Mouse (Mus musculus) adrenal gland, adult (tissue): ENCODE results near the gene Tatdn2.
"Not testable (repeated sequence)": the region's sequence is repeated elsewhere in the genome, so short reads cannot be mapped to it uniquely, and the experiment has no call there.

Experiments used
- DNase-seq, 2 experiments: peaks; one replicate each; pipeline ENCODE4 v3.0.0; 2022 to 2023; ENCODE audit warnings: low spot score in 1 of 2; ENCODE audit not compliant: inconsistent age in 2 of 2

Tatdn2 gene

DNA sequence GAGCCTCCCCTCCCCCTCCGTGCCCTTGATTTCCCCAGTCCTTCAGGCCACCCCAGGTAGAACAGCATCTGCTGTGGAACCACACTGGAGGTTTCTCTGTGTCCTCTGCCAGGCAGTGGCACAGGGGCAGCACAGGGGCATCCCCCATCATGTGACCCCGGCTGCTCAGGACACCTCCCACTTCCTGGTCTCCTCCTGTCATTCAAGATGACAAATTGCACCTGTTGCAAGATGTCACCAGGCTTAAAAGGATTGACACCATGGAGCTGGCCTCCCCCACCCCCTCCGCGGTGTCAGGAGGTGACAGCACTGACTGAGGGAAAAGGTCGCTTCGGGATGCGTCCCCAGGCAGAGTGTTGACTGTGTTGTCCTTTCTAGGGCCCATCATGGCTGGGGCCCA, 27.0 kb upstream of the Tatdn2 start:
- no peak for DNase-seq

DNA sequence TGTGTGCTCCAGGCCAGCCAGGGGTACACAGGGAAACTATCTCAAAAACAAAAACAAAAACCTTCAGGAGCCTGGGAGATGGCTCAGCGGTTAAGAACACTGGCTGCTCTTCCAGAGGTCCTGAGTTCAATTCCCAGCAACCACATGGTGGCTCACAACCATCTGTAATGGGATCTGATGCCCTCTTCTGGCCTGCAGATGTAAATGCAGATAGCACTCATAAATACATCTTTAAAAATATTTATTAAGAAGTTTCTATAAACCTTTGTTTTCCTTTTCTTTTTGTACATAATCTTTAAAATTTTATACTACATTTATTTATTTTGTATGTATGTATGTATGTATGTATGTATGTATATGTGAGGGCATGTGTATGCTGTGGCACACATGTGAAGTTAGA, 24.8 kb upstream of the Tatdn2 start:
- DNase-seq = not testable (repeated sequence)

DNA sequence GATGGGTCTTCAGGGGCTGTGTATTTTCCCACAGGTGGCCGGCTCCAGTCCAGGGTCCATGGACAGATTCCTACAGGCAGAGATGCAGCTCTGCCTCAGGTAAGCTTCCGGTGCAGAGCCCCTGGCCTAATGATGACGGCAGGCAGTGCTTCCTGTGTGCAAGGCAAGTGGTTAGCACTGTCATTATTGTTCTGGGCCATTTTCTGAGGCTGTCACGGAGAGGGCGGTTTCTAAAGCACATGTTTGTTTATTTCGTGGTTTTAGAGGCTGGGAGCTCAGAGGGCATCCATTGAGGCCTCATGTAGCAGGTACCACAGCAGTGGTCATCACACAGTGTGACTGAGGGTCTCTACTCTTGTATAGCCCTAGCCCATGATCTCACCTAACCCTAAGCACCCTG, 23.9 kb upstream of the Tatdn2 start:
- no peak for DNase-seq

DNA sequence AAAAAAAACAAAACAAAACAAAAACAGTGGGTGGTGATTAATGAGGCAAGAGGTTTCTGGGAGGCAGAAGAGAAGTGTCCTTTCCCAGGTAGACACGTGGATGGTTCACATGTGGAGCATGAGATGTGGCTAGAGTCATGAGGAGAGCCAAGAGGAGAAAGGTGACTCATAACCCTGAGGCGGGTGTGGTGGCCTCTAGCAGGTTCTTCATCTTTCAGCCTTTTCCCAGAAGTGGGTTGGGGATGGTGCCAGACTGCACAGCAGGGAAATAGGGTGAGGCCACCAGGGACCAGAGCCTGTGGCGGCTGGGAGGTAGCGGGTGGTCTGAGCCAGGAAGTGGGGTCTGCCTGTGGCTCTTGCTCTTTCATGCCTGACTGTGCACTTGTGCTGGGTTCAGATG, 21.6 kb upstream of the Tatdn2 start:
- peak in 1 of 2 experiments; percentile 63 for DNase-seq

DNA sequence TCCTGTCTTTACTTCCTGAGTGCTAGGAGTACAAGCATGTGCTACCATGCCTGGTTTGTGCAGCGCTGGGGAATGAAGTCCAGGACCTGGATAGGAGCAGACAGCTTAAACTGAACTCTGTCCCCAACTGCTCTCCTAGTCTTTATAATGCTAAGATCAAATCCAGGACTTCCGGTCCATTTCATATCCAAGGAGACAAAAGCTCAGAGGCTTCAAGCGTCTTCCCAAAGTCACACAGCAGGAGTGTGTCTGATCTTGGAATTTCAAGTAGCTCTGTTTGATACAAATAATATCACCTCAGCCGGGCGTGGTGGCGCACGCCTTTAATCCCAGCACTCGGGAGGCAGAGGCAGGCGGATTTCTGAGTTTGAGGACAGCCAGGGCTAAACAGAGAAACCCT, 20.9 kb upstream of the Tatdn2 start:
- no peak for DNase-seq

DNA sequence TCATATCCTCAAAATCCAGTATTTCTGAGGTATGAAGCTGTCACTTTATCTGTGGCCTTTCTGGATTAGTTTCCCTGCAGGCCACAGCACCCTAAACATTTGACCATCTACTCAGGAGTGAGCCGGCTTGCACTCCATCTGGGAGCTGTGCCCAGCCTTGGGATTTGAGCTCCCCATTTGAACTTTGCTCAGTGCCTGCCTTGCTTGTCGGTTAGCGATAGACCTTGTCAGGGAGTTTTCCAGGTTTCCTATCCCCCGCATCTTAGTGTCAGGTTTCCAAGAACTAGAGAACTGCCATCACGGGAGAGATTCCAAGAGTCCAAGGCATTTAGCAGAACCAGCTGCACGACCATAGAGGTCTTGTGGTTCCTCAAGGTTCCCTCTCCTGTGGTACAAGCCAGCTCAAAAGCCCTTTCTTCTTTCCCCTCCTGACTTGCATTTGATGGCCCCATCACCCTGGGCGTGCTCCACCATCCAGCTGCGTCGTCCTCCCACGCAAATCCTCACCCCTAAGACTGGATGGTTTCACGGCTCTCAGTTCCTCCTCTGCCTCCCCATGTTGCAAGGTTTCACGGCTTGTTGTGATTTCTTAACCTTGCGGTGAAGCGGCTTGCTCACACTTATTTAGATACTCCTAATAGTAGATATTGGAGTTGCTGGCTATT, 19.6 kb upstream of the Tatdn2 start:
- peak in 1 of 2 experiments; percentile 60 for DNase-seq

DNA sequence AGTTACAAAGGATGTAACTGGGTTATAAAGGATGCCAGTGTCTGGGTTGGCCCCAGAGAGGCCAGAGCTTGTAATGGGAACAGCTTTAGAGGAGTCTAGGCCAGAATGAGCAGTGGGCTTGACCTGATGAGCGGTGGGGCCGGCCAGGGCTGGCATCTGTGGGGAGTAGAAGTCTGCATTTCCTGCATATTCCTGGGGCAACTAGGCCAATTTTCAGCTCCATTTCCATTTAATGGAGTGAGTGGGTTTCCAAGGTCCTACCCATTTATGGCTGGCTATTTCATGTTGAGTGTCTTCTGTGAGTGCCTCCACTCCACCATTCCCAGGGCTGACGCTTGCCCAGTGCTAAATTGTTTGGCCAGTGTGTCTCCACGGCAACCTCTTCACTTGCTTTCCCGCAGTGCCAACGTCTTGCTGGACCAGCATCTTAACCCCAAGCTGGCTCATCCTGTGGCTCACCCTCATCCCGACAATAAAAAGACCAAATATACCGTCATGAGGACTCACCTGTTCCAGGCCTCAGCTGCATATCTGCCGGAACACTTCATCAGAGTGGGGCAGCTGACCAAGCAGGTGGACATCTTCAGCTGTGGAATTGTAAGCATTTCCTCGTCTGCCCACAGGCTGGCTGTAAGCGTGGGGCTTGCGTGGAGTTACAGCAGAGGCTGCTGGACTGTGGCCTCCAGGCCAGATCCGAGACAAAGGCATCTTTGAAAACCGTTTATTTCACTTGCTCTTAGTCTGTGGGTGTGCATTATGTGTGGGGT, 18.4 kb upstream of the Tatdn2 start:
- no peak for DNase-seq

DNA sequence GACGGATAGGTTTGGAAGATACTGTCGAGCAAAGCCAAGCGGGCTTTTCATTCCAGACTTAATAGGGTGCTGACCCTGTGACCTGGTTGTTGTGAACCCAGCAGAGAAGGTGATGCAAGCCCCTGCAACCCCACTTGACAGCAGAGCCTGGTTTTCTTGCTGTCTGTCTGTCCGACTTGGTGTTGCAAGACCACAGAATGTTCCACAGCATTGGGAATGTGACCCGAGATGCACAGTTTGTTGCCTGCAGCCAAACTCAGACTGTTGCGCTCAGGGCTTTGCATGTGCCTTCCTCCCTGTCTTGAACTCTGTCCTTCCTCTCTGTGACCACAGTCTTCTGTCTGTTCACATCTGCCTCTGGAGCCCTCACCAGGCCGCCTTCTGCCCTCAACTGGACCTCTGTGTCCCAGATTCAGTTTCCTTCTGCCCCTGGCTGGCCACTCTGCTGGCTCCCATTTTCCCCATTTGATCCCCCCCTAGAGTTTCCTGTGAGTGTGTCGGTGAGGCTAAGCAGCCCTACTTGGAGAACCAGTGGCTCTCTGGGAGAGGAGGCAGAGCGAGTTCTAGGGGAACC, 16.8 kb upstream of the Tatdn2 start:
- DNase-seq = no peak

DNA sequence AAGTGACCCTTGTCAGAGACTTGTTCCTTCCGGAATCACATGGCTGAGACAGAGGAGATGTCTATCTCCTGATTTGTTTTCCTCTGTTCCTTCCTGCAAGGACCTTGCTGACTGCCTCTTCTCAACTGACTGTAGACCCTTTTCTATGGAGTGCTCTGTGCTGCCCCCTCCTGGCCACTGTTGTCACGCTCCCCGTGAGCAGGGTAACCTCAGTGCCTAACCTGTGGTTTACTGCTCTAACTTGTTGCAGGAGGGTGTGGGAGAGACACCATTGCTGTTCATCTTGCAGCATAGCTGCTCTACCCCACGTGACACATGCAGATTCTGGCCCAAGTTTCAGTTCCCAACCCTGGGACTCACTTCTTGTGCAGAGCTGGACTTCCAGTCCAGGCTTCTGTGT, 15.6 kb upstream of the Tatdn2 start:
- DNase-seq = peak; percentile 86 to 95

DNA sequence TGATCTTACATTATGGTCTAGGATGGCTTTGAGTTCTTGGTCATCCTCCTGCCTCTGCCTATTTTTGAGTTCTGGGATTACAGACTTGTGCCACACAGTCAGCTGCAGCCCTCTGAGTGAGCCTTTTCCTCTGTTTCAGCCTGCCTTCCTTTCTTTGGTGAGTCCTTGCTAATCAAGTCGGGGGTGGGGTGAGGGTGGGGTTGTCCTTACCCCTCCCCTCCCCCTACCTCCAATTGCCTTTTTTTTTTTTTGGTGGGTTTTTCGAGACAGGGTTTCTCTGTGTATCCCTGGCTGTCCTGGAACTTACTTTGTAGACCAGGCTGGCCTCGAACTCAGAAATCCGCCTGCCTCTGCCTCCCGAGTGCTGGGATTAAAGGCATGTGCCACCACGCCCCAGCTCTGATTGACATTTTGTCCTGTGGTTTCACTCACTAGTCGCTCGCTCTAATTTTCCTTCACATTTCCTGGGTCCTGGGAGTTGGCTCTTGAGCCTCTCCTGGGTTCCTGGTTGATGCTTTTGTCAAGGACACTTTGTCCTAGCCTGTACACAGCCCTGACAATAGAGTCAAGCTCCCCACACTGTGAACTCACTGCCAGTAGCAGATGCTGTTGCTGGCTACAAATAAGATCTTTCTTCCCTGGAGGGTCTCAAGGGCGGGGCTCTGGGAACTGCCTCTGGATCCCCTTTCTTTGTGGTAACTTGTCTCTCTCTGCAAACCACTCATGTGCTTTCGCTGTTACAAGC, 13.6 kb upstream of the Tatdn2 start:
- no peak for DNase-seq

DNA sequence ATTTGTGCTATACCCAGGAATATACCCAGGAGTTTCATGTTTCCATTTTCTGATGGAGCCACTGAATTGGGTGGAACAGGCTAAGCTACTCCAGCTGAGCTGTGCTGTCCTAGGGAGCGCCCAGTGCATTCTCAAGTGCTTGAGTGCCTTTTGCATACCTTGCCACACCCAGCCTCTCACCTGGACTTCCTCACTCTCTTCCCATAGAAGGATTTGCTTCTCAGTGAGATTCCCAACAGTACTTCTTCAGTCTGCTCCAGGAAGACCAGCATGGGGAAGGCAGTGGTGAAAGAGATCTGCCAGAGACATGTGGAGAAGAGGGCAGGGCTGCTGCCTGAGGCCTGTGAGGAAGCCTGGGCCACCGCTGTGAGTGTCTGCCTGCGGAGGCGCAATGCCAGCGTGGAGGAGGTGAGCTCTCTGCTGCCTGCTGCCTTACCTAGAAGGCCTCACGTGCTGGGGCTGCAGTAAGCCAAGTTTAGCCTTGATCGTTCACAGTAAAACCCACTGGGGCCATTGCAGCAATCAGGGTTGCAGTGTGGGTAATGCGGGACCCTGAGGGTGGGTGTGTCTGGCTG, 10.2 kb upstream of the Tatdn2 start:
- no peak for DNase-seq

DNA sequence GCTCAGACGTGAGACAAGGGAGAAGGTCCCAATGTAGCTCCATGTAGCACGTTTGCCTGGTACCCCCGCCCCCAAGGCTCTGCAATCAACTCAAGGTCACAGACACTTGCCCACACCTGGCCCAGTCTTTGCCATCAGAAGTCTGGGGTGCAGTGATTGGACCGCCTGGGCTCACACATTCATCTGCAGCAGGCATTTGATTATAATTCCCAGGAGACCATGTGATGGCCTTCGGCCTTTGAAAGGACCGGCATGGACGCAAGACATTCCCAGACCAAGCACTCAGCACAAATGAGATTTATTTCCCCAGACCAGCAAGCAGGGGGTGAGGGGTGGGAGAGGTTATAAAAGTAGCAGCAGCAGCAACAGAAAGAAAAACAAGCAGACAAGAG, 6.8 kb upstream of the Tatdn2 start:
- DNase-seq = peak; percentile 70 to 78

DNA sequence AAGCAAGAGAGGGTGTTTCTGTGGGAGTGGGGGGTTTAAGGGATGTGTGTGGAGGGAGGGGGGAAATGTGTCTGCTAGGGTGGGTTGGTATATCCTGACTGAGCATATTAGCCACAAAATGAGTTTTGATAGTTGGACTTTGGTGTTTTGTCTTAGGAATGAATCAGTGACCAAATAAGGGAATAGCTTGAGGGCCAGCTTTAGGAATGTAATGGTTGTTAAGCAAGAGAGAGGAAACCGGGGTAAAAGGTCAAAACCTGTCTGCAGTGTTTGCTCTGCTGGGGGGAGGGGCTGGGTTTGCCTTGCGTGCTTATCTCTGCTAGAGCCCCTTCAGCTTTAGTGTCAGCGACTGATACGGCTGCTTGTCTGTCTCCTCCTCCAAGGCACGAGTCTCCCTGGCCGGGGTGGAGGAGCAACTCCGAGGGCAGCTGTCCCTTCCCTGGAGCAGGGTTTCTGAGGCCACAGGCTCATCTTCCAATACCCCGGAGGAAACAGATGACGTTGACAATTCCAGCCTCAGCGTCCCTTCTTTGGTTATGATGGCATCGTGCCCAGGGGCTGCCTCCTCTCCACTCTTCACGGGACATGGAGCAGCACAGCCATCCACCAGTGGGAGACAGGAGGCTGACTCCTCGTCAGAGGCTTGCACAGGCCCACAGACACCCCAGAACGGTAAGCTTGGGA, 6.3 kb upstream of the Tatdn2 start:
- peak; percentile 78 to 90 for DNase-seq

DNA sequence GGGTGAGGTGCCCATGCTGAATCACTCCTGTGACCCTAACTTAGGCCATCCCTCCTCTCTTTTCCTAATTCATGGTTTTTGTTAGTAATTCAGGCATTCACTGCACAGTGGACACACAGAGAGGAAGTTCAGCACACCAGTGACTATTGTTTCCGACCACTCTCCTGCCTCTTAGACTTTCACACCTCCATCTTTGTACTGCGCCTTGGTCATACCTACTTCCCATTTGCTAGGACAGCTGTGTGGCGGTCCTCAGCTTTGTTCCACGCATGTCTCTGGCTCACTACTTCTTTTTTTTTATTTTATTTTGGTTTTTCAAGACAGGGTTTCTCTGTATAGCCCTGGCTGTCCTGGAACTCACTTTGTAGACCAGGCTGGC, 5.8 kb upstream of the Tatdn2 start:
- no peak for DNase-seq

DNA sequence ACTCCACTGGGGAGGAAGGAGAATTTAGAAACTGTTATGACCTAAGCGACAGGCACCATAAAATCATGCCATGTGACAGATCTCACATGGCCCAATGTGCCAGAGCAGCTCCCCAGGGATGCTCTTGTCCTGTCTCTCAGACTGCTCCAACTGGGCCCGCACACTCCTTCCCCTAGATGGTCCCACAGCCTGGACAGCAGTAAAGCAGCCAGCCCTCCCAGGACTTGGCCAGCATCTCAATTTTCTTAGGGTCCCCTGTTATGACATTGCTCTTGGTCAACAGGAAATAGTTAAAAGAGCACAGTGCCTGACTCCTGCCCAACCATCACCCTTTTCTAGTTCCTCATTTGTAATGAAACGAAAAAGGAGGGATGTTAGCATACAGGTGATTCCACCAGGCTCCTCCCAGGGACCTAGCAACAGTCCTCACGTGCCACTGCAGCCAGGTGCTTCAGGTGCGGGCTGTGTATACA, 4.2 kb upstream of the Tatdn2 start:
- no peak for DNase-seq

DNA sequence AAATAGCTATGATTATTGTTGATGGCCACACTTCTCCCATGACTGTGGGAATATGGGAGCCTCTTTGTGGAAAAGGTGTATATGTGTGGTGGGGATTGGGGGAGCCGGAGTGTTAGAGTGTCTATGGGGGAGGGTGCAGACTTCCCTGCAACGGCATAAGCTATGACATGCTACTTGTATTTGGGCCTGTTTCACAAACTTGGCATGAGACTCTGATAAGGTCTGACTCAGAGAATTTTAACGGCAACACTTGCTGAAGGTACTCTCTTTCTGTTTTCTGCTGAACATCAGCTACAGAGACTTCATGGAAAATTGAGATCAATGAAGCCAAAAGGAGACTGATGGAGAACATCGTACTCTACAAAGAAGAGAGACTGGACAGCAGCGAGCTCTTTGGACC, 3.5 kb upstream of the Tatdn2 start:
- DNase-seq = no peak

DNA sequence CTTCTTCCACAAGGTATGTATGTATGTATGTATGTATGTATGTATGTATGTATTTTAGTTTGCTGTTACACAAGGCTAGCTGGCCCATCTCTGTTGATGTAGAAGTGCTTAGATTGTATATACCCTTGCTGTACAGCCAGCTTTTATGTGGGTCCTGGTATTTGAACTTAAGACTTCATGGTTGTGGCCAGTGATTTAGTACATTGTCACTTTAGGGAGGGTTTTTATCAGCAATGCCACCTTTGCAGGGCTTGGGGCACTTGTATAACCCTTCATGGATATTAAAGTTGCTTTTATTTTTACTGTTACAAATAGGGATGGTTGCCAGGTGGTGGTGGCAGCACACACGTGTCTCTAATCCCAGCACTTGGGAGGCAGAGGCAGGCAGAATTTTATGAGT, 1.6 kb upstream of the Tatdn2 start:
- no peak for DNase-seq

DNA sequence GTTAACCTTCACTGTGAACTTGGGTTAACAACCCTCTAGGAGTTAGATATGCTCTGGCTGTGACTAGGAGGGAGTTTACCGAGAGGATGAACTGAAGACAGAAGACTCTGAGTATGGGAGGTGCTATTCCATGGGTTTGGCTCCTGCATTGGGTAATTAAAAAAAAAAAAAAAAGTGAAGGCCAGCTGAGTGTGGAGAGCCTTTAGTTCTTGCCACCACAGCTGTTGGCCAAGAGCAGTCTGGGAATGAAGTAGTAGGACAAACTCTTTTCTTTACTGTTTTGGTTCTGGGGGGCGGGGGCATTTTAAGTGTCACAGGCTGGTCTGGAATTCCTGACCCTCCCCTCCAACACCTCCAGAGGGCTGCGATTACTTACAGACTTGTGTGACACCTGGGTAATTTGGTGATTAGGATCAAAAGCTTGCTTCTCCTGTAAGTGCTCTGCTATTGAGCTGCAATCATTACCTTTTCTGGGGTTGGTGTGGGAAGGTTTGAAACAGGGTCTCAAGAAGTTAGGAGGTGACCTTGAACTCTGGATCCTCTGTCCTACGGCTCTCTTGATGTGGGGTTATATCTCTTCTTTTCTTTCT, 989 bp upstream of the Tatdn2 start:
- DNase-seq = peak in 1 of 2 experiments; percentile 67

DNA sequence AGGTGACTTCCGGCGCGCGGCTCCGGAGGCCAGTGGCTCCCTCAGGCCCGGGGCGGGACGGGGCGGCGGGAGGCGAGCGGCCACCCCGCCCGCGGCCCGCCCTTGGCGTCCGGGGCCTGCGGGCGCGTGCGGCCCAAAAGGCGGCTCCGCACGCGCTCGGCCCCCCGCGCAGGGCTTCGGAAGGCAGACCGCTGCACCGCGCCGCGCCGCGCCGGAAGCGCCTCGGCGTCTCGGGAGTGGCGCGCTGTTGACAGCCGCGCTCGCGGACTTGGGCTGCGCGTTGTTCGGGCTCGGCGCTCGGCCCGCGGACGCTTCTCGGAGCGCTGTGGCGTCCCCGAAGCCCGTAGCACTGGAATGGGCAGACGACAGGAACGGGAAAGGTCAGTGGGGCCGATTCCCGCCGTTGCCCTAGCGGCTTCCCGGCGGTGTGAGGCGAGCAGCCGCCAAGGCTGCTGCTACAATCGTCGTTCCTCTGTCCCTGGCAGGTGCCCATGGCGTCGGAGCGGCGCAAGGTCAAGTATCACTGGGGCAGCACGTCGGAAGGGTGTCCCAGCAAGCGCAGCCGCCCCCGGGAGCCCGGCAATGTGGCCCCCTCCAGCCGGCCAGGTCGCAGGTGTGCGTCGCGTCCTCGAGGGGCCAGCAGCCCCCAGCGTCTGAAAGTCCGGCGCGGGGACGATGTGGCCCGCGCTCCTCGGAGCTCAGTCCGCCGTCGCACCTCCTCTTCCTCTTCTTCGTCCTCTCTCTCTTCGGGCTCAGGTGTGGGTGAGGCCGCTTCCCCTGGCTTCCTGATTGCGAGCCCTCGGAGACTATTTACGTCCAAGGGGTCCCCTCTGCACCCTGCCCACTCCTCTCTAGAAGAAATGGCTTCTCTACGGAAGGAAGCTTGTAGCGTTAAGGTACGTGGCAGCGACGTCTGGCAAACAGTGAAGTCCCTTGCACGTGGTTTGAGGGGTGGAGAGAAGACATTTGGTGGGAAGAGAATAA, 664 bp downstream of the Tatdn2 start:
- DNase-seq = peak; percentile 67 to 83
